Mouse (Mus musculus) thymus, adult 18-20 months (tissue): Measurements from ENCODE around the gene Gpr37l1.
A peak's percentile ranks its signal among the peaks of the same experiment; 100 is the strongest.

Experiments used
- DNase-seq, 2 experiments: peaks; one replicate each; pipeline ENCODE4 v3.0.0; 2022; ENCODE audit warnings: mixed read lengths in 2 of 2

Gene Gpr37l1

GRCm38 (mm10) chr1:135146946-135147701 lies 20.4 kb downstream of the Gpr37l1 start:
- DNase-seq, result peak; percentile 66 to 69

GRCm38 (mm10) chr1:135146077-135146945 lies 21.2 kb downstream of the Gpr37l1 start, which contains the start of gene Arl8a:
Gene Arl8a, plus strand, starts transcription at chr1:135146824.
- DNase-seq, result peak; percentile 61 to 72

GRCm38 (mm10) chr1:135143940-135144339 lies 23.5 kb downstream of the Gpr37l1 start:
- DNase-seq, result no peak

GRCm38 (mm10) chr1:135142452-135142851 lies 25.0 kb downstream of the Gpr37l1 start:
- DNase-seq, result no peak

- no peak for DNase-seq
Measured at GRCm38 (mm10) chr1:135139906-135140305, 27.6 kb downstream of the Gpr37l1 start.

- peak in 1 of 2 experiments; percentile 47 for DNase-seq
Measured at GRCm38 (mm10) chr1:135136500-135136899, 31.0 kb downstream of the Gpr37l1 start.

GRCm38 (mm10) chr1:135135111-135135787 lies 32.2 kb downstream of the Gpr37l1 start:
- DNase-seq, result no peak

GRCm38 (mm10) chr1:135133678-135134435 lies 33.6 kb downstream of the Gpr37l1 start:
- peak; percentile 50 to 70 for DNase-seq

GRCm38 (mm10) chr1:135132893-135133369 lies 34.5 kb downstream of the Gpr37l1 start:
- peak; percentile 82 to 90 for DNase-seq

GRCm38 (mm10) chr1:135132473-135132872 lies 35.0 kb downstream of the Gpr37l1 start, which contains the start of gene Ptpn7:
Gene Ptpn7, plus strand, starts transcription at chr1:135132700.
- peak; percentile 93 to 95 for DNase-seq

GRCm38 (mm10) chr1:135131560-135131959 lies 35.9 kb downstream of the Gpr37l1 start:
- peak; percentile 45 to 60 for DNase-seq

GRCm38 (mm10) chr1:135131034-135131433 lies 36.4 kb downstream of the Gpr37l1 start:
- DNase-seq, result peak; percentile 73 to 82

GRCm38 (mm10) chr1:135130376-135131018 lies 37.0 kb downstream of the Gpr37l1 start:
- no peak for DNase-seq

GRCm38 (mm10) chr1:135129543-135130183 lies 37.8 kb downstream of the Gpr37l1 start:
- DNase-seq, result peak in 1 of 2 experiments; percentile 62

- no peak for DNase-seq
Measured at GRCm38 (mm10) chr1:135128986-135129385, 38.5 kb downstream of the Gpr37l1 start.

- peak in 1 of 2 experiments; percentile 54 for DNase-seq
Measured at GRCm38 (mm10) chr1:135128011-135128441, 39.5 kb downstream of the Gpr37l1 start.

- no peak for DNase-seq
Measured at GRCm38 (mm10) chr1:135126443-135127027, 40.9 kb downstream of the Gpr37l1 start.

- no peak for DNase-seq
Measured at GRCm38 (mm10) chr1:135125990-135126389, 41.5 kb downstream of the Gpr37l1 start.

- no peak for DNase-seq
Measured at GRCm38 (mm10) chr1:135124573-135125363, 42.7 kb downstream of the Gpr37l1 start.
